Mouse (Mus musculus): ENCODE data around the gene Ahr. TPM values are rescaled to one million over a fixed set of nuclear protein-coding genes. Genes with fewer than 3 reads are reported as not detected.

Gene Ahr
- 31.6 and 37.1 TPM in 2 replicates for polyA plus RNA-seq (2012; rRNA removed)

GRCm38 (mm10) chr12:35534754-35535236, at the start of gene Ahr:
Ahr (minus strand) TSS chr12:35535038.
- under 1% methylated on average over 50 of the region's 52 CpGs for WGBS
- peaks cover 5% of the 10 kb centered on the region for H3K4me1 ChIP-seq (ENCODE audit: control insufficient read depth, insufficient read depth, low read length)
- peak within 1 kb of the TSS; percentile 93 for H3K4me3 ChIP-seq (replicated peaks; ENCODE audit: extremely low read depth, low read depth, low read length)
- peak; percentile 84 for DNase-seq
- TF ChIP-seq CTCF (IDR thresholded peaks at IDR 0.05; ENCODE audit: insufficient read depth, low read length) (no peak), POLR2A (IDR thresholded peaks at IDR 0.05; ENCODE audit: borderline replicate concordance, extremely low read depth, low read depth, low read length) (peak; percentile 85; the same call in 1 of the 2 replicates)

GRCm38 (mm10) chr12:35578826-35579225, 44.0 kb upstream of the Ahr start:
- TF ChIP-seq CTCF (IDR thresholded peaks at IDR 0.05; ENCODE audit: insufficient read depth, low read length), result no peak
- Histone ChIP-seq H3K4me3 (replicated peaks; ENCODE audit: extremely low read depth, low read depth, low read length) (no peak overlapping the region), H3K4me1 (ENCODE audit: control insufficient read depth, insufficient read depth, low read length) (no peaks in the 10 kb centered on the region)
- DNase-seq, result no peak
- 54% methylated on average over 4 of the region's 4 CpGs for WGBS

GRCm38 (mm10) chr12:35576107-35576506, 41.3 kb upstream of the Ahr start:
- Histone ChIP-seq H3K4me1 (ENCODE audit: control insufficient read depth, insufficient read depth, low read length) (no peaks in the 10 kb centered on the region), H3K4me3 (replicated peaks; ENCODE audit: extremely low read depth, low read depth, low read length) (no peak overlapping the region)
- DNase-seq, result no peak
- TF ChIP-seq CTCF (IDR thresholded peaks at IDR 0.05; ENCODE audit: insufficient read depth, low read length) (no peak), POLR2A (IDR thresholded peaks at IDR 0.05; ENCODE audit: borderline replicate concordance, extremely low read depth, low read depth, low read length) (no peak)
- 80% methylated on average over 4 of the region's 4 CpGs for WGBS

- Histone ChIP-seq H3K4me1 (ENCODE audit: control insufficient read depth, insufficient read depth, low read length) (no peaks in the 10 kb centered on the region), H3K4me3 (replicated peaks; ENCODE audit: extremely low read depth, low read depth, low read length) (no peak overlapping the region)
- TF ChIP-seq CTCF (IDR thresholded peaks at IDR 0.05; ENCODE audit: insufficient read depth, low read length) (no peak), POLR2A (IDR thresholded peaks at IDR 0.05; ENCODE audit: borderline replicate concordance, extremely low read depth, low read depth, low read length) (no peak)
- DNase-seq, result no peak
- WGBS, result 36% methylated on average over 2 of the region's 2 CpGs
Measured at GRCm38 (mm10) chr12:35573713-35574112, 38.9 kb upstream of the Ahr start.

- 70% methylated on average over 3 of the region's 3 CpGs for WGBS
- no peak for TF ChIP-seq POLR2A (IDR thresholded peaks at IDR 0.05; ENCODE audit: borderline replicate concordance, extremely low read depth, low read depth, low read length)
- TF ChIP-seq CTCF (IDR thresholded peaks at IDR 0.05; ENCODE audit: insufficient read depth, low read length), result no peak
- no peaks in the 10 kb centered on the region for H3K4me1 ChIP-seq (ENCODE audit: control insufficient read depth, insufficient read depth, low read length)
- no peak overlapping the region for H3K4me3 ChIP-seq (replicated peaks; ENCODE audit: extremely low read depth, low read depth, low read length)
- no peak for DNase-seq
Measured at GRCm38 (mm10) chr12:35562826-35563225, 28.0 kb upstream of the Ahr start.

- no peak for DNase-seq
- no peak for TF ChIP-seq CTCF (IDR thresholded peaks at IDR 0.05; ENCODE audit: insufficient read depth, low read length)
- no peak for TF ChIP-seq POLR2A (IDR thresholded peaks at IDR 0.05; ENCODE audit: borderline replicate concordance, extremely low read depth, low read depth, low read length)
- Histone ChIP-seq H3K4me1 (ENCODE audit: control insufficient read depth, insufficient read depth, low read length) (peaks cover 4% of the 10 kb centered on the region), H3K4me3 (replicated peaks; ENCODE audit: extremely low read depth, low read depth, low read length) (no peak overlapping the region)
- 85% methylated on average over 2 of the region's 2 CpGs for WGBS
Measured at GRCm38 (mm10) chr12:35558868-35559267, 24.0 kb upstream of the Ahr start.

GRCm38 (mm10) chr12:35555925-35556324, 21.1 kb upstream of the Ahr start:
- WGBS, result 60% methylated on average over 6 of the region's 6 CpGs
- TF ChIP-seq CTCF (IDR thresholded peaks at IDR 0.05; ENCODE audit: insufficient read depth, low read length), result no peak
- TF ChIP-seq POLR2A (IDR thresholded peaks at IDR 0.05; ENCODE audit: borderline replicate concordance, extremely low read depth, low read depth, low read length), result no peak

GRCm38 (mm10) chr12:35554309-35554708, 19.5 kb upstream of the Ahr start:
- no peak for TF ChIP-seq POLR2A (IDR thresholded peaks at IDR 0.05; ENCODE audit: borderline replicate concordance, extremely low read depth, low read depth, low read length)
- TF ChIP-seq CTCF (IDR thresholded peaks at IDR 0.05; ENCODE audit: insufficient read depth, low read length), result no peak
- Histone ChIP-seq H3K4me3 (replicated peaks; ENCODE audit: extremely low read depth, low read depth, low read length) (no peak overlapping the region), H3K4me1 (ENCODE audit: control insufficient read depth, insufficient read depth, low read length) (peaks cover 4% of the 10 kb centered on the region)
- WGBS, result 74% methylated on average over 4 of the region's 4 CpGs
- no peak for DNase-seq

More at GRCm38 (mm10) chr12:35555925-35556324, 21.1 kb upstream of the Ahr start:
- no peak for DNase-seq
- H3K4me3 ChIP-seq (replicated peaks; ENCODE audit: extremely low read depth, low read depth, low read length), result no peak overlapping the region
- peaks cover 4% of the 10 kb centered on the region for H3K4me1 ChIP-seq (ENCODE audit: control insufficient read depth, insufficient read depth, low read length)

- peaks cover 4% of the 10 kb centered on the region for H3K4me1 ChIP-seq (ENCODE audit: control insufficient read depth, insufficient read depth, low read length)
- TF ChIP-seq CTCF (IDR thresholded peaks at IDR 0.05; ENCODE audit: insufficient read depth, low read length) (no peak), POLR2A (IDR thresholded peaks at IDR 0.05; ENCODE audit: borderline replicate concordance, extremely low read depth, low read depth, low read length) (no peak)
- H3K4me3 ChIP-seq (replicated peaks; ENCODE audit: extremely low read depth, low read depth, low read length), result no peak overlapping the region
- WGBS, result 36% methylated on average over 3 of the region's 3 CpGs
- no peak for DNase-seq
Measured at GRCm38 (mm10) chr12:35553174-35553573, 18.3 kb upstream of the Ahr start.

GRCm38 (mm10) chr12:35550299-35550698, 15.5 kb upstream of the Ahr start:
- DNase-seq, result no peak
- peaks cover 4% of the 10 kb centered on the region for H3K4me1 ChIP-seq (ENCODE audit: control insufficient read depth, insufficient read depth, low read length)
- TF ChIP-seq CTCF (IDR thresholded peaks at IDR 0.05; ENCODE audit: insufficient read depth, low read length) (no peak), POLR2A (IDR thresholded peaks at IDR 0.05; ENCODE audit: borderline replicate concordance, extremely low read depth, low read depth, low read length) (no peak)
- no peak overlapping the region for H3K4me3 ChIP-seq (replicated peaks; ENCODE audit: extremely low read depth, low read depth, low read length)
